Mouse (Mus musculus): Measurements from ENCODE around the gene Vmn2r21. TPM values are rescaled to one million over a fixed set of nuclear protein-coding genes. Genes with fewer than 3 reads are reported as not detected.
"Not testable (repeated sequence)": the region's sequence is repeated elsewhere in the genome, so short reads cannot be mapped to it uniquely, and the experiment has no call there.

The Vmn2r21 gene
- not detected for total RNA-seq (2021)
- not detected in 2 replicates for polyA plus RNA-seq (2012; rRNA removed)
- long read RNA-seq = 0 reads

DNA sequence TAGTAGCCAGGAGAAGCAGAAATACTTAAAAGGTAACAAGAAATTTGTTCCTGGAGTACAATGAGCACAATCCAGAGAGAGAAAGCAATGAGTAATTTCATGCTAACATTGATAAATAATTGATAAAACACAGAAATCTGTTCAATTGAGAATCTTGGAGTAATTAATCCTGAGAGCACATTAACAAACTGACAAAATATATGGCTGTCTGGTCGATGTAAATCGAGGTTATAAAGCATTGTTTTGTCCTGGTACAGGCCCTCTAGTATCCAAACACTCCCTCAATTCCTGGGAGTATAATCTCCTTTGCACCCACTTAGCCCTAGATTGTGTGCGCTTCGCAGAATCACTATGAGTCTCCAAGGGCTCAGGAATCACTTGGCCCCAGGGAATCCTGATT, at the start of gene Vmn2r21:
Gene Vmn2r21, minus strand, starts transcription at position 101 of the 400 bp plus-strand sequence.
- DNase-seq = not testable (repeated sequence)

DNA sequence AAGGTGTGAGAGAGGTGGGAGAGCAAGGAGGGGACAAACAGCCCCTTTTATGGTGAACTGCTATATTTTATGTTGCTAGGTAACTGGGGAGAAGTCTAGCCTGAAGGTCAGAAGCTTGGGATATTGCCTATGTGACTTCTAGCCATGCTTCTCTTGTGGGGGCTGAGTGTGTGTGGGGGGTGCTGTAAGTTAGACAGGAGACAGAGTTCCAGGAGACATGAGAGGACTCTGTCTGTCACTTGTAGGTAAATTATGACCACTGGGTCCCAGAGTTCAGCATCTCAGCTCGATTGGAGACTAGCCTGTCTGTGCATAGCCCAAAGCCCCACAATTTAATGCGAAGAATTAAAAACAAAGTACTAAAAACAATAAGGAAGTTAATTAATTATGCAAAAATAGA, 41.5 kb upstream of the Vmn2r21 start:
- not testable (repeated sequence) for DNase-seq

DNA sequence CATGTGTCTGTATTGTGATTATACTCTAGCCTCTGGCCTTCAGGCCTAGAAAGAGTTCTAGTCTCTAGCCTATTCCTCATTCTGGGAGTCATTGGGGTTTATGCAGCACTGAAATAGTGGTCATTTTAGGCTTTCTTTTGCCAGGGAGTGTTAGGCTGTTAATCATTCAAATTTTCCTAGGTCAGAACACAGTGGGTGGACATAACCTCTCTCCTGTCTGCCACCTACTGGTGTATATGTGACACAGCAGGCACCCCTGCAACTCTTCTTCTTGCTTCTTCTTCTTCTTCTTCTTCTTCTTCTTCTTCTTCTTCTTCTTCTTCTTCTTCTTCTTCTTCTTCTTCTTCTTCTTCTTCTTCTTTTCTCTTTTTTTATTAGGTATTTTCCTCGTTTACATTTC, 6.5 kb upstream of the Vmn2r21 start:
- DNase-seq = not testable (repeated sequence)

DNA sequence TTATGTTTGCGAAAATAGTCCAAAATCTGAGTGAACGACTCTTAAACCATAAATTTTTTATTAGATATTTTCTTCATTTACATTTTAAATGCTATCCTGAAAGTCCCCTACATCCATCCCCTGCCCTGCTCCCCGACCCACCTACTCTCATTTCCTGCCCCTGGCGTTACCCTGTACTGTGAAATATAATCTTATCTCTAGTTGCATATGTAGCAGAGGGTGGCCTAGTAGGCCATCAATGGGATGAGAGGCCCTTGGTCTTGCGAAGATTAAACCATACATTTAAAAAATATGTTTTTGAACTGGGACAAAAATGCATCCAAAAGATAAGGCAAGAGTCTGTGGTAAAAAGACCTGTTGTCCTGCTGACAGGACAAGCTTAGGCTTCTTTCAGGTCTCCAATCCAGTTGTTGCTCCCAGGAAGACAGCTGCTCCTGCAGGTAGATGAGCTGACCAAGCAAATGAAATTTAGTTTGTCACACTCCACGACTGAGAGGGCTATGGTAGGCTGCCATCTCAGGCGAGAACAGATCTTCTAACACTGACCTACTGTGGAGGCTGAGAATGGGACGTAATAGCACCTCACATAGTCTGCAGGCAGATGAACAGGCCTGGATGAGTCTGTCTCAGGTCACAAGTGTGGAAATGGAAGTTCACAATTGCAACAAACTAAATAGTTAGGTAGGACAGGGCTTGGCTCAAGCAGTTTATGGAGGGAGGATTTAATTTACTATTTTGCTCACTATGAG, 10.8 kb downstream of the Vmn2r21 start:
- DNase-seq = not testable (repeated sequence)

DNA sequence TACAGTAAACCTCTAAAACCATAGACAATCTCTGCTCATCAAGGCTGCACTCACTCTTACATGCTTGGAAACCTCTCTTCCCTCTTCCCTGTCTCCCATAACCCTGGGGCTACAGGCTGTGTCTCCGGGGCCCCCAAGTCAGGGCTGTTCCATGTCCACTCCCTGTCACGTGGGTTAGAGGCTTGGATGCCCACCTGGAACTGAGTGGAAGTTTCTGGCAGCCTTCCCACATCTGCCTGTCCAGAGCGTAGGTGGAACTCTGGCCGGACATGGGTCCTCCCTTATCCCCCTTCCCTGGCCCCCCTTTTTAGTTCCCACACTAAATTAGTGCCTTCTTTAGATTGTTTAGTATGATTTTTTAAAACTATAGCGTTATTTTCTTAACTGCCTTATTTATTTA, 60.2 kb downstream of the Vmn2r21 start:
- DNase-seq = not testable (repeated sequence)

DNA sequence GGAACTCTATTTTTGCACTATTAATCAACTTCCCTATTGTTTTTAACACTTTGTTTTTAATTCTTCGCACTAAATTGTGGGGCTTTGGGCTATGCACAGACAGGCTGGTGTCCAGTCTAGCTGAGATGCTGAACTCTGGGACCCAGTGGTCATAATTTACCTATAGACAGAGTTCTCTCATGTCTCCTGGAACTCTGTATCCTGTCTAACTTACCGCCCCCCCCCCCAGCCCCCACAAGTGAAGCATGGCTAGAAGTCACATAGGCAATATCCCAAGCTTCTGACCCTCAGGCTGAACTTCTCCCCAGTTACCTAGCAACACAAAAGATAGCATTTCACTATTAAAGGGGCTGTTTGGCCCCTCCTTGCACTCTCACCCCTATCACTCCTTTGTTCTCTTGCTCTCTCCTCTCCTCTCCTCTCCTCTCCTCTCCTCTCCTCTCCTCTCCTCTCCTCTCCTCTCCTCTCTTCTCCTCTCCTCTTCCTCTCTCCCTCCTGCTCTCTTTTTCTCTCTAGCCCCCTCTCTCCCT, 60.7 kb downstream of the Vmn2r21 start:
- not testable (repeated sequence) for DNase-seq

DNA sequence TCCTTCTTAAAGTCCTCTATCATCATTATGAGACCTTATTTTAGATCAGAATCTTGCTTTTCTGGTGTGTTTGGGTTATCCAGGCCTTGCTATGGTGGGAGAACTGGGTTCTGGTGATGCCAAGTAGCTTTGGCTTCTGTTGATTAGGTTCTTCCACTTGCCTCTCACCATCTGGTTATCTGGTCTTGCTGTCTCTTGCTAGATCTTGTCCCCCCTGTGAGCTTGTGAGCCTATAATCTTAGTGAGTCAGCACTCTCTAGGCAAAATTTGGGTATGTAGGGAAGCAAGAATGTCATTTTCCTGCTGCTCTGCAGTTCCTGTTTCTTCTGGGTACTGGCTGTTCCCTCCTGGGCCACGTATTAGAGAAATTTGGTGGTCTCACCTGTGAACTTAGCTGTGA, 64.6 kb downstream of the Vmn2r21 start:
- not testable (repeated sequence) for DNase-seq

Other genes with a start within 250 kb of the Vmn2r21 start
- gene Clec4e, start 243.5 kb downstream of the Vmn2r21 start, total RNA-seq (2021) = not detected
- gene Clec4e, start 243.5 kb downstream of the Vmn2r21 start, polyA plus RNA-seq (2012; rRNA removed) = 0.02 TPM in 1 of 2 replicates, not detected in the other
- gene Vmn2r19, start 225.1 kb downstream of the Vmn2r21 start, total RNA-seq (2021) = not detected
- gene Vmn2r19, start 225.1 kb downstream of the Vmn2r21 start, polyA plus RNA-seq (2012; rRNA removed) = not detected in 2 replicates
- gene Vmn2r20, start 115.3 kb downstream of the Vmn2r21 start, total RNA-seq (2021) = not detected
- not detected in 2 replicates for gene Vmn2r20, start 115.3 kb downstream of the Vmn2r21 start, polyA plus RNA-seq (2012; rRNA removed)
- gene Vmn2r22, start 117.3 kb upstream of the Vmn2r21 start, total RNA-seq (2021) = not detected
- not detected in 2 replicates for gene Vmn2r22, start 117.3 kb upstream of the Vmn2r21 start, polyA plus RNA-seq (2012; rRNA removed)
- gene Vmn2r23, start 169.3 kb upstream of the Vmn2r21 start, total RNA-seq (2021) = not detected
- gene Vmn2r23, start 169.3 kb upstream of the Vmn2r21 start, polyA plus RNA-seq (2012; rRNA removed) = not detected in 2 replicates
- not detected for gene Vmn2r24, start 245.5 kb upstream of the Vmn2r21 start, total RNA-seq (2021)
- not detected in 2 replicates for gene Vmn2r24, start 245.5 kb upstream of the Vmn2r21 start, polyA plus RNA-seq (2012; rRNA removed)